Mouse (Mus musculus): ENCODE results near the gene A930017K11Rik. TPM values are rescaled to one million over a fixed set of nuclear protein-coding genes. Genes with fewer than 3 reads are reported as not detected.

A930017K11Rik gene
- polyA plus RNA-seq, 1 experiment from 2014 or later: not detected

DNA sequence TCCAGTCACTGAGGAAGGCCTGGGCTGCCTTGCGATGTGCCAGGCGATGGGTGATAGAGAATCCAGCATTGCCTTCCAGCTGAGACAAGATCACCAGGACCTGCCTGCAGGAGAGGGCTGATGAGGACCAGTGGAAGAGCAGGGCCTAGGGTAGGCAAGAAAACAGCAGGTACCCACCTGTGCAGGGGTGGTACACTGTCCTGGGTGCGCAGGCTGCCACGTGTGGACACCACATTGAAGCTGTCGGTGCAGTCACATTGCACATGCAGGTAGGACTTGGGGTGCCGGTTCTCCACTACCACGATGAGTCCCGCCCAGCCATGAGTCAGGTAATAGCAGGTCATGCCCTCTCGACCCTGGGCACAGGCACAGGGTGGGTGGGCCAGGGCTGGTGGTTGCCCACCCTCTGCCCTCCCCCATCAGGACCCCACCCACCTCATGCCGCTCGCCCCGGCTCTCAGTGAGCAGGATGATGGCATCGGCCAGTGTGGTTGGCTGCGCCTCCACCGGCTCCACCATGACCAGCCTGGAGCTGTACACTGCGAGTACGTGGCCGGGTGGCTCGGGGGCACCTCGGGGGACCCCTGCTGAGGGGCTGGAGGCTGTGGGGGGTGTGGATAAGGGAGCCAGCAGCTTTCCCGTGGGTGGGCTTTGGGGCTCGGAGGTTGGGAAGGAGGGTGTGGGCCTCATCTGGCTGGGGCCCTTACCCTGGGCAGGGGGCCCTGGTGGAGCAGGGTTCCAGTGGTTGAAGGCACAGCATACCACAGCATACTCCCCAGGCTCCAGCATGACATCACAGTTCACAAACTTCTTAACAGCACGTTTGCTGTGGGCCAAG is 7.5 kb upstream of the A930017K11Rik start:
- no peak for DNase-seq (ENCODE audit: low spot score)

DNA sequence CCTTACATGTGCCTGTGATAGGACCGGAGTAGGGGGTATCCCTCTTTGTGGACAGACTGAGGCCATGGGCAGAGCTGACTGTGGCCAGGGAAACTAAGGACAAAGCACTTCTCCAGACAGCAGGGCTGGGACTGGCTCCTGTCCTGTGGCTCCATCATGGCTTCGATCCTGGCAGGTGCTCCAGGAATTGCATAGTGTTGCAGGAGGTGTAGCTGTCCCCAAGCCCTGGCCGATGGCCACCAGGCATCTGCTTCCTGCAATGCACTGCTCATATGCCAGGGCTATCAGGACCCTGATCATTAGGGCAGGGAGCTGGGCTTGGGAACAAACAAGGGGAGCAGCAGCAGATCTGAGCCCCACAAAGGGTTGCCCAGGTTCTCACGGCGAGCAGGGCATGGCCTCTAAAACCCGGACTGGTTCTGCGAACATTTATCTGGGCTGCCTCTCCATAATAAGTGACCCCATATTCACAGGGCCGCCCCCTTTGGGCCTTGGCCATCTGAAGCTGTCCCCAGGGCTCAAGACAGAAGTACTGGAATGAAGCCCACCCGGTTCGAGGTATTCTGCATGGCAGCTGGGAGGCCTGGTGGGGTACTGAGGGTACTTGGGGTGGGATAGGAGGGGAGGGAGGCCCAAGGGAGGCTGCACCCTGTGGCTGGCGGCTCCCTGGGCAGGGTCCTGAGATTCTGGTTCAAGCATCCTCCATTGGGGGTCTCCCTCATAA is 6.6 kb upstream of the A930017K11Rik start:
- no peak for DNase-seq (ENCODE audit: low spot score)

DNA sequence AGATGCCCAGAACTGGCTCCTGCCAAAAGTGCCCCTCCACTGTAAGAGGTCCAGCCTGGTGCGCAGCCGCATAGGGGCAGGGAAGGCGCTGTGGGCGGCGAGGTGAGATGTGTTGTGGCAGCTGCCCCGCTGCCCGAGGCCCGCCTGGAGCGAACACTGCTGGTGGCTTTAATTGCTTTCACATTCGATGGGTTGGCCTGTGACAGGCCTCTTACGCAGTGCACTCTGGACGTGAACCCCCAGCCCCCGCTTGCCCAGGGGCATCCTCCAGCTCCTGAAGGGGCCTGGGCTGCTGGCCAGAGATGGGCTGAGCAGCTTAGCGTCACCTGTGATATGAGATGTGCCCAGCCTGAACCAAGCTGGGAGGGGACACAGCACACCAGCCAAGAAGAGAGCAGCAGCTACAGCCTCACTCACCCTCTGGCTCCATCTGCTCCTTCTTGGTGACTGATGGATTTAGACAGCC is 5.3 kb upstream of the A930017K11Rik start:
- DNase-seq (ENCODE audit: low spot score): no peak

DNA sequence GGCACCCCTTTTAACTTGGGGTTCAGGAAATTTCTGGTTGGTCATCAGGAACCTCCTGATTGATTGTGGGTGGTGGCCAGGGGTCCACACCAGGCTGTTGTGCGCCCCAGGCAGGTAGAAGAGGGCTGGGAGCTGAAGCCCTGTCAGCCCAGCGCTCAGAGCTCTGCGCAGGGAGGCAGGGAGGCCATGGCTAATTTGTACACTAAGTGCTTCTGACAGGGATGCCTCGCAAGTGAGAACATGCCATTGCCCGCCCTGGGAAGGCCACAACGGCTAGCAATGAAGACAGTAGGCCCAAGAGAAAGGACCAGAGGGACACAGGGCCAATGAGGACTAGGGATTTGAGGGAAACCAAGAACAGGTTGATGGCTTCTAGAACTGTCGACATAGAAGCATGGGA is 4.3 kb upstream of the A930017K11Rik start:
- DNase-seq (ENCODE audit: low spot score): no peak

DNA sequence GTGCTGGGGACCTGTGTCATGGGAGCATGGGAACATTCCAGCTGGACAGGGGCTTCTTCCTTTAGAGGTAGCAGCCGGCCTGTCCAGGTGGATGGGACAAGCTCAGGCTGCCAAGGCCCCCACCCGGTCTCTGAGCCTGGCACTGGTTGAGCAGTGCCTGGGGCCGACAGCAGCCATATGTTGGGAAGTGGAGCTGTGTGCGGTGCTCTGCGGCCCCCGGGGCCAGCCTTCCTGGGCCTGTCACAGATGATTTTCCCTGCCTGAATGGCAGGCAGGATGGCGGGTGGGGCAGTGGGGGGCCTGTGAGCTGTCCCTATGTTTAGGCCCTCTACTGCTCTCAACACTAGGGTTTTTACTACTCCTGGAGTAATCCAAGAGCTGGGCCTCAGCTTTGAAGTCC is 3.8 kb upstream of the A930017K11Rik start:
- DNase-seq (ENCODE audit: low spot score): no peak

DNA sequence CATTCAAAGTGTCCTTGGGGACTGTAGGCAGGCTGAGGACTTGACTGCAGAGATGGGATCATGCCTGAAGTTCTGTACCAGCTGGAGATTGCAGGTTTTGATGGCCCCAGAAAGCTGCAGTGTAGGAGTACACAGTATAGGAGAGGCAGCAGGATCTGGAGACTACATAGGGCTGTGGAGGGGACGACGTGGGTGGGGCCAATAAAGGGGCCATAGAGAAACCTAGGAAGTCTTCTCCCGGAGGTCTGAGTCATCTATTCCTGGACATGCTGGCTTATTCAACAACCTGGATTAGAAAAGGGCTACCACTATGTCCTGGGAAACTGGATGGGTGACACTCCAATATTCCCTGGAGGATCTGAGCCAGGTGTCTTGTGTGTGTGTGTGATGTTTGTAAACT is 3.4 kb upstream of the A930017K11Rik start:
- DNase-seq (ENCODE audit: low spot score): no peak

DNA sequence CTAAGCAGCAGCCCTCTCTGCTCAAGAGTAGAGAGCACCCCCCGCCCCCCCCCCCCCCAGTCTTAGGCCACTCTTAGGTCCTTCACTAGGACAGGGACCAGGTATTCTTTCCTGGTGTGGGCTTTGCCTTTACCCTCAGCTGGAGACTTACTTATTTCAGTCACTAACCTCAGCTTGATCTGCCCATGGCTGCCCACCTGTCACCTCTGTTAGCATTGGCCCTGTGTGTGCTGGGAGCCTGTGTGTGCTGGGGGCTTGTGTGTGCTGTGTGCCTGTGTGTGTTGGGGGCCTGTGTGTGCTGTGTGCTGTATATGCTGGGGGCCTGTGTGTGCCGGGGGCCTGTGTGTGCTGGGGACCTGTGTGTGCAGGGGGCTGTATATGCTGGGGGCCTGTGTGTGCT is 2.3 kb upstream of the A930017K11Rik start:
- DNase-seq (ENCODE audit: low spot score): no peak

DNA sequence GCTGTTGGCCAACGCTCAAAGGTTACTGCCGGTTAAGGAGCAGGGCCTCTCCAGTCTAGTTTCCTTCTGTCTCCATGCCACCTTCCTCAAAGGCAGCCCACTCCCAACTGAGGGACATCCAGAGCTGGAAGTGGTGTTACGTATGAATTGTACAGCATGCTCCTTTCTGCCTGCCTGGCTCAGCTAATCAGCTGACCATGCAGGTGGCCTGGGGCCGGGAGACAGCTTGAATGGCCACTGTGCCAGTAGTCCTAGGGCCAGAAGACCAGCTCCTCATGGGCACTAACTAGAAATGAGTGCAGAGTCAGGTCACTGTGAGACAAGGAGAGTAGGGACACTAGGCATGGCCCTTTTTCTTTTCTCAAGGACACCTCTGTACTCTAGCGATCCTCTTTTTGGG is 796 bp upstream of the A930017K11Rik start:
- no peak for DNase-seq (ENCODE audit: low spot score)

DNA sequence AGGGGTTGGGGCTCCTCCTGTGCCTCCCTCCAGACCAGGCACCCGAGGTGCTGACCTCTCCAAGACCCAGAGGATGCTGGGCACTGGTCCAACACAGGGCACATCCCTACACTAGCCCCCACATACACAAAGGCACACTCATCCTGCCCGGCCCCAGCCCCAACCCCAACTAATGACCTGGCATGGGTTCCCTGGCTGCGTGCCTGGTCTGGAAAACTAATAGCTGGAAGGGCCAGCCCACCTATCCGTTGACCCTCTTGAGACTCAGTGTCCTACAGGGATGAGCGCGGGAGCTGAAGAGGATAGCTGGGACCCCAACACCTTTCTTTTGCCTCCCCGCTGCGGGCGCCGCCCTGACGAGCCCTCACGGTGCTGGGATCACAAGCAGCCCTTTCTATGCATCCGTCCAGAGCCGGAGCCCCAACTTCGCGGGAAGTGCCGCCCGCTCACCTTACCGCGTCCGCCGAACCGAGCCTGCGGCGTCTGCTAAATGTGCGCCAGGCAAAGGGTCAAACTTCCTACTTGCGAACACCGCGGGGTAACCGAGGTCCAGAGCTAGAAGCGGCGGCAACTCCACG is 1.1 kb downstream of the A930017K11Rik start:
- no peak for DNase-seq (ENCODE audit: low spot score)

DNA sequence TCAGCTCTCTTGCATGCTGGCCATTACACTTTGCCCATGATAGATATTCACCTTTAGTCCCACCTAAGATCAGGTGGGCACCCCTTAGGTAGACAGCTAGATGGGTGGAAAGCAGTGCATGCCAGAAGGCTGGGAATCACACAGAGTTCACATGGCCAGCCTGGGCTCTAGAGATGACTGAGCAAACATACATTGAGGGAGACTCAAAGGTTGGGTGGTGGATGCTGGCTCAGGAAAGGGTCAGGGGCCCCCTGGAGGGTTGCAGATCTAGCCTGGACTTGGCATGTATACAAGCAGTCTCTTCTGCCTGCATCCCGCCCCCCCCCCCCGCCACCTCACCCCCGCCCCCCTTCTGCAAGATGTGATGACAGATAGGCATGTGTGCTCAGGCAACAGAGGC is 1.7 kb downstream of the A930017K11Rik start:
- DNase-seq (ENCODE audit: low spot score): no peak

DNA sequence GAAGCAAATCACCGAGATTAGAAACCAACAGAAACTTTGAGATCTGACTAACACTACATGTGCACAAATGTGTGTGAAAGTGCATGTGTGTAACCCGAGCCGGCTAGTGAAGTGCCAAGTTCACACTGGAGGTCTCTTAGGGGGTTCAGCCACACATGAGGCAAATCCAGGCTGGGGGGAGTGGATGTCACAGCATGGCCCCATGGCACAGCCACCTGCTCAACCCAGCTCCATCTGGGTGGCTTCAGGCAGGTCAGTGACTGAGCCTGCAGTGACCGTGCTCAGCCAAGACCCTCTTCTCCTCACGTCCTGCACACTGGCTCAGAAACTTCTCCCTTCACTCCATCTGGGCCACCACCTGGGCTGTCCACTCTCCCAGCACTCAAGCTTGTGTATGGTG is 2.4 kb downstream of the A930017K11Rik start:
- DNase-seq (ENCODE audit: low spot score): no peak

DNA sequence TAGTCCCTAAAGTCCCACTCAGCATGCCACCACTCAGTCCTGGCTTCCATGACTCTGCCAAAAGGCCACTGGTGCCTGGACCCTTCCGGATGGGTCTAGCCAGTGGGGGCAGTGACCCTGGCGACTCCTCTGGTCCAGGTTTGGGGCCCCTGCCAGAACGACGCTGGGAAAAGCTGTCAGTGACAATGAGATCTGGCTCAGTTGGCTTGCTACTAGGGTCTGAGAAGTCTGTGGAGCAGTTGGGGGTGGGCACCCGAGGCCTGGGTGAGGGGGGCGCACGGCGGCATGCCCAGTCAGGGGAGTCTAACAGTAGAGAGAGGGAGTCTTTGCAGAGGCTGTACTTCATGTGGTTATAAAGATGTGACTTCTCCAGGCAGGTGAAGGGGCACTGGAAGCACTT is 4.3 kb downstream of the A930017K11Rik start:
- DNase-seq (ENCODE audit: low spot score): no peak

DNA sequence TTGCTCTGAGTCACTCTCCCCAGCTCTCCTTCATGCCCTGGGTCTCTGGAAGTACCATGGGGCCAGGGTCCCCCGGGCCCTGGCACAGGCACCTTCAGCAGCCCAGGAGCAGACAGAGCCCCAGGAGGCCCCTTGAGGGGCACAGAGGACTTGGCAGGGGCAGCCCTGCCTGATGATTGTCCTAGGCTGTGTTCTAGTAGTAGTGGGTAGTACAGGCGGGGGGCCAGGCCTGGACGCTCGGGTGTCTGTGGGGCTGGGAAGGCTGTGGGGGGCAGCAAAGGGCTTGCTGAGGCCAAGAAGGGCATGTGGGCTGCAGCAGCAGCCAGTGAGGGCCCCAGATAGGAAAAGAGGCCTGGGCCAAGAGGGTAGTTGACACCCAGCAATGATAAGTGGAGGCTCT is 4.8 kb downstream of the A930017K11Rik start:
- no peak for DNase-seq (ENCODE audit: low spot score)

DNA sequence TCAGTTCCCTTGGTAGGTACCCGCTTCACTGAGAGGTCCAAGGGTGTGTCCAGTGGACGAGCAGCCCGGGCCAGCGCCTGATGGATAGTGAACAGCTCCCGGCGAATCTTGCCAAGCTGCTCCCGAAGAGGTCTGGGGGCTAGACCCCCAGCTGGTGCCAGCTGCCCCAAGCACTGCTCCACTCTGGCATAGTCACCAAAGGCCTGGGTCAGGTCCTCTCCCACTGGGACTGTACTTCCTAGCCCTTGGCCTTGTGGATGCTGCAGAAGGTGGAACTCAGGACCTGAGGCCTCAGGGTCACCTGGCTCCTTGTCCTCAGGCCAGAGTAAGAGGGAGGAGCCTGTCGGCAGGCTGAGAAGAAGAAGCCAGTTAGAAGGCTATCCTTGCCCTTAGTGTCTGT is 5.5 kb downstream of the A930017K11Rik start:
- no peak for DNase-seq (ENCODE audit: low spot score)

DNA sequence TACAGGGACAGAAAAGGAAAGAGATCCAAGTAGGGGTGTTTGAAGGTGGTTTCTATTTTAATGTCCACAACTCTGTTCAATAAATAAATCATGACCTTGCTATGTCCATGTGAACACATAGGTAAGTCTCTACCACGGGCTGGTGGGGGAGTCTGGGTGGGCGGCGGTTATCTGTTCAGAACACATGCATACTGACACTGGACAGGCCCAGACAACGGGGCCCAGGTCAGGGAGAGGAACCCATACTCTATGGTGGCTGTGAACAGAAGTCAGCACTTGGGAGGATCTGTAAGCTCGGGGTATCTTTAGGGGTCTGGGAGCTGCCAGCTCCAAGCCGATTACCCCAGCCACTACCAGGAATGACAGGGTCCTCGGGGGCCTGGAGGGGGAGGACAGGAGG is 6.0 kb downstream of the A930017K11Rik start:
- DNase-seq (ENCODE audit: low spot score): no peak

DNA sequence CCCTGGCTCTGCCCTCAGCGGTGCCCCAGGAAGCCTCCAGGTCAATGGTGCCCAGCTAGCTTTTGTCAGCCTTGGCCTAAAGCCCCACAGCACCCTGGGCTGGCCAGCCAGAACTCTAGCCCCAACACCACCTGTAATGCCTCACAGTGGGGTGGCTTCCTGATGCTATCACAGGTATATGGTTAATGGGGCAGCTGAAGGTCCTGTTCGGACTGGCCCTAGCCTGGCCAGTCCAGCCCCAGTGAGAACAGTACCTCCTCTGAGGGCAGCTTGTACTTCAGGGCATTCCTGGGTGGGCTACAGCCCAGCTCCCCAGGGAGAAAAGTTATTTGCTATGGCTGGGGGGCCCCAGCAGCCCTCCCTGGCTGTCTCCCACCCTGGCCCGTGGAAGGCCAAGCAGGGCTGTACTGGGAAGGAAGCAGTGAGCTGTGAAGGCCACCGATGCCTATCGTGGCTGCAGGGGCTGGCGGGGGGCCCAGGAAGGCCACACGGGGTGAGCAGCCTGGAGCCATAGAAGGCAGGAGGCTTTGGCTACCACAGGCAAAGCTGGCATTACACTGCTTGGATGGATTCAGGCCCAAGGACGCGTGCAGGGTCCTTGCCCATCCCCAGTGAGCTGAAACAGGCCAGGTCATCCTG is 6.7 kb downstream of the A930017K11Rik start:
- DNase-seq (ENCODE audit: low spot score): no peak

DNA sequence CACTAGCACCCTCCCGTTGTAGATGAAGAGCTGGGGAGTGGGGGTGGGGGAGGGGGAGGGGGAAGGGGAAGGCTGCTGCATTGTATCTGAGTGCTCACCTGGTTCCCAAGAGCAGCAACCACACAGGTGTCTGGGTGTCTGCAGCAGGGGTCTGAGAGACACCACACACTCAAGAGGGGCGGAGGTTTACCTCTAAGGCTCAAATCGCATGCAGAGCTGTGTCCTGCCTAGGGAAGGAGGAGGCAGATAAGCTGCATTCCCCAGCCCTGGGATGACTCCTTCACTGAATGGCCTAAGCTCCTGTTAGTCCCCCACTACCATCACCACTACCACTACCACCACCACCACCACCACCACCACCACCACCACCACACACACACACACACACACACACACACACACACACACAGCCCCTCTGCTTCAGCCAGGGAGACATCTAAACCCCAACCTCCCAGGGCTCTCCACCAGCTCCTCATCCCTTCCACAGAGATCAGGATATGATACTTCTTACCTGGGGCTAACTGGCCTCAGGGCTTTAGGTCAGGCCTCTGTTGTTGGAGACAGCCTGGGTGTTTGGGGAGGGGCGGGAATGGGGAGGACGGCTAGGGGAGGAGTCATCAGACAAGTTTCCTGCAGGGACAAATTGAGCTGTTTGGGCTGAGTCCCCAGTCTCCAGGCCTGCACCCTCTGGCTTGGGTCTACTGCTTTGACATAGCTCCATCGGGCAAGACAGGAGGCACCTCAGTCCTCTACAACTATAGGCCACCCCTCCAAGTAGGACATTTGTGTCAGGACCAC is 7.8 kb downstream of the A930017K11Rik start, which contains the start of the genes Pigq and Nhlrc4:
Gene Pigq (minus strand): TSS at position 571 of the 798 bp plus-strand sequence.
Gene Nhlrc4 (minus strand): TSS at position 596 of the 798 bp plus-strand sequence.
- no peak for DNase-seq (ENCODE audit: low spot score)

DNA sequence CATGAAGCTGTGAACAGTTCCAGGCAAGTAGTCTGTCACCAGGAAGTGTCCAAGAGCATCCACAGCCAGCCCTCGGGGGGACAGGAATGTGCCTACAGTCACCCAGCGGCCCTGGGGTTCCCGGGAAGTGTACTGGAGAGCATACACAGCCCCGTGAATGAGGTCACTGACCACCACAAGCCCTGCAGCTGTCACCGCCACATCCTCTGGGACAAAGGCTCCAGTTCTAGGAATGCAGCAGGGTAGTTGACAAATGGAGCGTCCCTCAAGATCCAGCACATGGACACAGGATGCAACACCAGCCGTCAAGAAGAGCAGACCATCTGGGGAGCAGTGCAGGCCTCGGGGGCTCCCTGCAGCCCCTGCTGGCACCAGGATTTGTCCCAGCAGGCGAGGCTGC is 8.6 kb downstream of the A930017K11Rik start:
- no peak for DNase-seq (ENCODE audit: low spot score)

DNA sequence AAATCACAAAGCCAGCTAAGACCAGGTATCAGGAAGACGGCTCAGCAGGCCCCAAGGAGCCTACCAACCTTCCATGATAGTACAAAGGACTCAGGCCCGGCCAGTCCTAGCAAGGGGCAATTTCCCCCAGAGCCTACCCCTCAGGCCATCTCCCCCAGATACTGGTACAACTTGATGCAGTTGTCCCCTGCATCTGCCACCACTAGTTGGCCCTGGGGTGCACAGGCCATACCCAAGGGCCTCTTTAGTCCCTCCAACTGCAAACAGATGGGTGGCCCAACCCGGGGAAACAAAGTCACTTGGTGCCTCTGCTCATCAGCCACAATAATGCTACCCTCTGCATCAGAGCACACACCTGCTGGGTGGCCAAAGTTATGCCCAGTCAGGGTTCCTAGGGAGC is 9.1 kb downstream of the A930017K11Rik start:
- DNase-seq (ENCODE audit: low spot score): no peak

DNA sequence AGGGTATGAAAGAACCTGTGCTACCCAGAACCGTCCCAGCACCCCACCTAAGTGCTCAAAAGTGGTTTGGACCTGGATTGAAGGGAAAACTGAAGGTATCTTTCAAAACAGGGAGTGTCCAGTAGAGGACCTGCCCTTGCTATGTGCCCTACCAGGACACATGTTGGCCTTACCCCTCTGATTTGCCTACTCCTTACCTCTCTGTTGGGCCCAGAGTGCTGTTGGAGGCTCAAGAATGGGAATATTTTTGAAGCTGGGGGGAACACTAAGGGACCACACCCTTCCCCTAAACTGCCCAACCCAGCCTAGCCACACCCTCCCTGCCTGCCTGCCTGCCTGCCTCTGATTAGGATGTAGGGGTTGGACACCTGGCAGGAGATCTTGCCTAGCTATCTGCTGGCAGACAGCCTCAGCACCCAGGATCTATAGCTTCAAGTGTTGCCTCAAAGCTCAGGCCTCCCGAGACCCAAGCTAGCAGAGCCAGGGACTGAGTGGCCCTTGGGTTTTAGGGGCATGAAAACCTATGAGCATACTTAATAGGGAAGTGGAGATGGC is 9.7 kb downstream of the A930017K11Rik start:
- DNase-seq (ENCODE audit: low spot score): no peak
